Mouse (Mus musculus) olfactory bulb, adult 2 months (tissue): ENCODE results near the gene Fhad1. TPM values are rescaled to one million over a fixed set of nuclear protein-coding genes. Genes with fewer than 3 reads are reported as not detected.

ENCODE experiments used
- H3K27ac ChIP-seq: fragments of 200-500 bp; 2 replicates; pipeline ENCODE4 v1.5.1; 2012; ENCODE audit warnings: low read depth, low read length; ENCODE audit not compliant: insufficient read depth
- H3K4me1 ChIP-seq: fragments of 200-500 bp; 2 replicates; pipeline ENCODE4 v1.6.1; 2012; ENCODE audit warnings: low read length; ENCODE audit not compliant: control insufficient read depth, insufficient read depth
- H3K4me3 ChIP-seq: fragments of 200-500 bp; 2 replicates; pipeline ENCODE4 v1.5.1; 2012; ENCODE audit warnings: mild to moderate bottlenecking, low read depth, low read length, moderate library complexity; ENCODE audit not compliant: insufficient read depth
- CTCF ChIP-seq: fragments of 200-500 bp; IDR thresholded peaks from 2 replicates; pipeline ENCODE4 v1.5.1; 2012; ENCODE audit warnings: low read depth, mild to moderate bottlenecking, low read length, moderate library complexity; ENCODE audit not compliant: insufficient read depth
- POLR2A ChIP-seq: fragments of 200-500 bp; IDR thresholded peaks from 2 replicates; pipeline ENCODE4 v1.6.1; 2012; ENCODE audit warnings: mild to moderate bottlenecking, low read depth, low read length, moderate library complexity; ENCODE audit not compliant: insufficient read depth
- WGBS: fragments of 180-500 bp; shearing (Covaris S2); methylation state at CpG from one replicate; pipeline ENCODE4 v1.1.7; 2018; 5-methylcytosine and 5-hydroxymethylcytosine counted together
- polyA plus RNA-seq: library from polyadenylated mRNA; stranded (reverse); fragments of >200 nt; gene quantifications from 2 replicates; pipeline ENCODE4 v1.2.4, GENCODE M21; 2012; ENCODE audit warnings: low replicate concordance; ENCODE audit not compliant: missing spikeins, insufficient read depth, insufficient read length

Fhad1 gene
- polyA plus RNA-seq, 1 experiment: not detected

DNA sequence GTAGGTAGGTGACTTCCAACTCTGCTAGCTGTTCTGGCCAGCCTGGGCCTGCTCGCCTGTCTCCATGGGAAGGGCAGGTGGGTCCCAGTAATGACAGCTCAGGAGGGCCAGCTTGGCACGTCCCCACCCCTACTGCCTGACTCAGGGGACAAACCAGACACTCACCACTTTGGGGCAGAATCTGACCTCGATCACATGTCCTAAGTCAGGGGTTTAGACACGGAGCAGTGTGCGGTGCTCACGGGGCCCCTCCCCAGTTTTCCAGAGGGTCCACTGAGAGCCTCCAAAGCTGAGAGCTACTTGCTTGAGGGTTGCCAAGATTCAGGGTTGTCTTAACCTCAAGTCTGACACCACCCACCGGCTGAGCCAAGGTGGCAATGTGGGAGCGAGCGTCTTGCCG, 146.8 kb downstream of the Fhad1 start:
- Histone ChIP-seq H3K4me1 (peaks cover 73% of the 10 kb centered on the region), H3K4me3 (no peak overlapping the region), H3K27ac (peak overlapping the region; percentile 60)
- no peak for TF ChIP-seq CTCF
- TF ChIP-seq POLR2A: no peak
- WGBS: 48% methylated on average over 10 of the region's 10 CpGs

- Histone ChIP-seq H3K27ac (peak overlapping the region; percentile 60), H3K4me1 (peaks cover 71% of the 10 kb centered on the region), H3K4me3 (no peak overlapping the region)
- TF ChIP-seq CTCF: no peak
- no peak for TF ChIP-seq POLR2A
- 20% methylated on average over 4 of the region's 4 CpGs for WGBS
Observed at GRCm38 (mm10) chr4:141867498-141867897, 147.4 kb downstream of the Fhad1 start.

DNA sequence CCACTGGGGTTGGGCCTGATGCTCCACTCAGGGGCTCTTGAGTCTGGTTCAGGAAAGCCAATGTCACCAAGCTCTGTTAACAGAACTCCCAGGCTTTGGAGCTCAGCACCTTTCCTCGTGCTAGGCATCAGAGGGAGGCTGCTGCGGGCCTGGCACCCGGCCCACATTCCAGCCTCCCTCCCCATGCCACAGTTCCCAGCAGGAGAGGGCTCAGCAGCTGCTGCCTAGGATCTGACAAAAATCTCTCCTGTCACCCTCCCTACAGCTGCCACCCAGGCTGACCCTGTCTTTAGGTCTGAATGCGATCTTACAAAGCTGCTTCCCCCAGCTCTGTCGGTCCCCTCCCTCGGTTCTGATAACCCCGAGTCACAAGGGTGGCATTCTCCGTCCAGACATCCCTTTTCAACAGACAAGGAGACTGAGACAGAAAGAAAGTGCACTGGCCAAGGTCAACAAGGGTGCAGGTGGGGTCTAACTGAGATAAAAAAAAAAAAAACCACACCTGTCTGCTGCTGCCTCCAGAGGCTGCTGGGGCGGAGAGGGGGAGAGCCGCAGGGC, 147.9 kb downstream of the Fhad1 start:
- WGBS: 22% methylated on average over 10 of the region's 10 CpGs
- no peak overlapping the region for H3K4me3 ChIP-seq
- peak overlapping the region; percentile 60; the same call in 1 of the 2 replicates for H3K27ac ChIP-seq
- TF ChIP-seq CTCF (no peak), POLR2A (no peak)
- peaks cover 68% of the 10 kb centered on the region for H3K4me1 ChIP-seq

DNA sequence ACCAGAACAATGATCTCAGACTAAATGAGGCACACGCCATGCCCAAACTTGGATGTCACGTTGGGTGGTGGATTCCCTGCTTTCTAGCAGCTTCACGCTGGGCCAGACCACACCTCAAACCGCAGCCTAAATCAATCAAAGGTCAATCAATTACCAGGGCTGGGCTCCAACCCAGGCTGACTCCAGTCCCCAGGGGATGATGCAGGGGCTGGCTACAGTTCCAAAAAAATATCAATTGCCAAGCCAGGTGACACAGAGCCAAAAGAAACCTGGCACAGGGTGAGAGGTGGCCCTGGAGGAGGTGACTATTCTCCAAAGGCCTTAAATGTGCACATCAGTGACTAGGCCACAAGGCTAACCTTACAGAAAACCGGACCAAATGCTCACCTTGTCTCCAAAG, 149.3 kb downstream of the Fhad1 start:
- H3K27ac ChIP-seq: no peak overlapping the region
- TF ChIP-seq POLR2A: no peak
- TF ChIP-seq CTCF: no peak
- WGBS: 83% methylated on average over 5 of the region's 5 CpGs

GRCm38 (mm10) chr4:141865006-141865405, 149.9 kb downstream of the Fhad1 start:
- H3K4me3 ChIP-seq: no peak overlapping the region
- TF ChIP-seq POLR2A: no peak
- TF ChIP-seq CTCF: no peak
- no peak overlapping the region for H3K27ac ChIP-seq
- WGBS: 87% methylated on average over 5 of the region's 5 CpGs
- H3K4me1 ChIP-seq: peaks cover 51% of the 10 kb centered on the region

More for the DNA sequence above, 149.3 kb downstream of the Fhad1 start:
- H3K4me3 ChIP-seq: no peak overlapping the region
- peaks cover 57% of the 10 kb centered on the region for H3K4me1 ChIP-seq

DNA sequence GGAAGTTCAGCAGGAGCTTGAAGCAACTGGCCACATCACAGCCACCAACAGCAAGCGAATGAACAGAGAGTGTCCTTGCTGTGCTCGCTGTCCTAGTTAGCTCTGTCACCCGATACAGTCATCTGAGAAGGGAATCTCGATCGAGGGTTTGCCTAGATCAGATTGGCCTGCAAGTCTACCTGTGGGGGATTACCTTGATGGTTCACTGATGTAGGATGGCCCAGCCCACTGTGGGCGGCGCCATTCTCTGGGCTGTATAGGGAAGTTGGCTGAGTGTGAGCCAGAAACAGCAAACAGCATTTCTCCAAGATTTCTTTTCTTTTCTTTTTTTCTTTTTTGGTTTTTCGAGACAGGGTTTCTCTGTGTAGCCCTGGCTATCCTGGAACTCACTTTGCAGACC, 150.4 kb downstream of the Fhad1 start:
- TF ChIP-seq CTCF (no peak), POLR2A (no peak)
- no peak overlapping the region for H3K4me3 ChIP-seq
- no peak overlapping the region for H3K27ac ChIP-seq
- H3K4me1 ChIP-seq: peaks cover 46% of the 10 kb centered on the region
- WGBS: 95% methylated on average over 8 of the region's 8 CpGs

DNA sequence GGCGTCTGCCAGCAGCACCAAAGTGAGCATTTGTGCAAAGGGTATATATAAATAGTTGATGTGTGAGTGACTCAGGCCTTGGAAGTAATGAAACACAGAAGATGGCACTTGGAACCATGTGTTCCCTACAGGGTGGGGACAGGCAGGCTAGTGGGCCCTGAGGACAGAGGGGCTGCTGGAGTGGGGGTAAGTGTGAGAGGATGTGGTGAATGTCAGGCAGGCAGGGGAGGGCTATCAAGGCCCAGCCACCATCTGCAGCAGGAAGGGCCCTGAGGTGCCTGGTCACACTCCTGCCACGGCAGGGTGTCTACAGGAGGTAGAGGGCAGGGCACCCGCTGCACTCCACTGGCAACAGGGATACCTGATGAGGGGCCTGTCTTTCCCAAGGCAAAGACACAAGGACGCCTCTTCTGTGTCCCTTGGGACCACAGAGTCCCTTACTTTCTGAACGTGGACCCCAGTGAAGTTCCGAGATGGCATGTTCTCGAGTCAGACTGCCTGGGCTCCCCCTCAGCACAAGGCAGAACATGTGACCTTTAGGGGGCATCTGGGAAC, 151.1 kb downstream of the Fhad1 start:
- H3K27ac ChIP-seq: no peak overlapping the region
- TF ChIP-seq POLR2A: no peak
- TF ChIP-seq CTCF: no peak
- WGBS: 91% methylated on average over 7 of the region's 7 CpGs
- peaks cover 42% of the 10 kb centered on the region for H3K4me1 ChIP-seq
- H3K4me3 ChIP-seq: no peak overlapping the region

GRCm38 (mm10) chr4:141862867-141863266, 152.0 kb downstream of the Fhad1 start:
- WGBS: 73% methylated on average over 5 of the region's 5 CpGs
- TF ChIP-seq POLR2A: no peak
- TF ChIP-seq CTCF: no peak
- H3K4me3 ChIP-seq: no peak overlapping the region
- peaks cover 33% of the 10 kb centered on the region for H3K4me1 ChIP-seq
- H3K27ac ChIP-seq: no peak overlapping the region

GRCm38 (mm10) chr4:141861591-141862295, 153.1 kb downstream of the Fhad1 start:
- TF ChIP-seq POLR2A (no peak), CTCF (no peak)
- H3K27ac ChIP-seq: no peak overlapping the region
- 84% methylated on average over 17 of the region's 17 CpGs for WGBS
- H3K4me1 ChIP-seq: peaks cover 26% of the 10 kb centered on the region
- no peak overlapping the region for H3K4me3 ChIP-seq
